ENCODE assay signal across 24 mouse cellular contexts in genomic region chr8:94710336-94710735, GRCm38 (mm10). TPM values are rescaled to one million over a fixed set of nuclear protein-coding genes. Genes with fewer than 3 reads are reported as not detected.
DNase-seq lines count a peak whose midpoint lies in the region; TF ChIP-seq lines count a peak whose summit lies in the region.
"Had no signal": no experiment of that assay in that cellular context is flagged by ENCODE, and none has a peak within 500 bp of the region (broad histone marks: within the 10 kb centered on the region; RNA-seq: fewer than 3 reads in every experiment).

No protein-coding gene starts in this region.

- H3K27me3 ChIP-seq in CH12.LX (replicated peaks) = no peaks in the 10 kb centered on the region
- no peaks in the 10 kb centered on the region; the same call in 1 of the 2 replicates for H3K27me3 ChIP-seq in limb, embryonic 10.5 days (ENCODE audit: low read depth, poor library complexity, severe bottlenecking)
- H3K27me3 ChIP-seq in embryonic facial prominence, embryonic 10.5 days (replicated peaks; ENCODE audit: low read depth, poor library complexity, severe bottlenecking) = 0 out of 2 replicates have a peak, but pooled peaks cover 1% of the 10 kb centered on the region
- H3K27me3 ChIP-seq: embryonic facial prominence, embryonic 13.5 days; embryonic facial prominence, embryonic 15.5 days had no signal

- H3K4me3 ChIP-seq in CH12.LX (replicated peaks in 1 of 3; ENCODE audit: low read depth in 2 of 3, low read length in 2 of 3, poor library complexity in 1 of 3) = no peak overlapping the region
- H3K4me3 ChIP-seq in limb, embryonic 10.5 days = no peak overlapping the region
- H3K4me3 ChIP-seq in embryonic facial prominence, embryonic 10.5 days = no peak overlapping the region
- H3K4me3 ChIP-seq: embryonic facial prominence, embryonic 13.5 days; embryonic facial prominence, embryonic 15.5 days; erythroblast, embryonic 14.5 days; forebrain, embryonic 10.5 days had no signal

- TF ChIP-seq RAD21 in CH12.LX (IDR thresholded peaks at IDR 0.05; ENCODE audit: low read depth, low read length) = no peak

- TF ChIP-seq POLR2A in CH12.LX (IDR thresholded peaks at IDR 0.05; ENCODE audit: low read depth, low read length) = no peak

- H3K79me2 ChIP-seq in CH12.LX (replicated peaks; ENCODE audit: control insufficient read depth, extremely low read depth, insufficient read depth, poor library complexity, severe bottlenecking) = no peaks in the 10 kb centered on the region

- dilution Hi-C loops in CH12.LX (cut with MboI; ENCODE audit: extremely low pct_ligation_motif_present, extremely low pct_unique_long_range_greater_than_20kb, low sequenced_read_pairs) = no loop called here

- H3K4me1 ChIP-seq in CH12.LX (ENCODE audit: control insufficient read depth in 1 of 2, insufficient read depth in 2 of 2) = peaks cover 44 to 80% of the 10 kb centered on the region in 2 experiments
- peaks cover 33% of the 10 kb centered on the region for H3K4me1 ChIP-seq in limb, embryonic 10.5 days
- peaks cover 8% of the 10 kb centered on the region; the same call in 1 of the 2 replicates for H3K4me1 ChIP-seq in embryonic facial prominence, embryonic 10.5 days

- no peaks in the 10 kb centered on the region for H3K9me3 ChIP-seq in CH12.LX (replicated peaks; ENCODE audit: low read length)
- no peaks in the 10 kb centered on the region for H3K9me3 ChIP-seq in limb, embryonic 10.5 days (replicated peaks)
- H3K9me3 ChIP-seq in embryonic facial prominence, embryonic 10.5 days = no peaks in the 10 kb centered on the region
- H3K9me3 ChIP-seq: embryonic facial prominence, embryonic 13.5 days; embryonic facial prominence, embryonic 15.5 days; forebrain, embryonic 10.5 days; G1E had no signal

- no peak overlapping the region for H3K27ac ChIP-seq in CH12.LX (ENCODE audit: insufficient read depth, low read depth)
- peak overlapping the region; percentile 66 for H3K27ac ChIP-seq in limb, embryonic 10.5 days
- no peak overlapping the region for H3K27ac ChIP-seq in embryonic facial prominence, embryonic 10.5 days (replicated peaks)
- H3K27ac ChIP-seq: embryonic facial prominence, embryonic 15.5 days; forebrain, embryonic 10.5 days had no signal

- intact Hi-C loops in heart, postnatal 25 days (cut with DNase I) = loop anchor here (5.0 kb wide), 1 partner anchor 62 kb away; the partner anchor contains the start of gene Cx3cl1

- TF ChIP-seq EP300 in CH12.LX (IDR thresholded peaks at IDR 0.05; ENCODE audit: low read length) = no peak

- peak; percentile 80 for DNase-seq in heart, adult 11 months
- DNase-seq in heart, postnatal 25 days (ENCODE audit: low spot score) = no peak
- no peak for DNase-seq in CH12.LX (ENCODE audit: extremely low read depth)
- DNase-seq in Muller cell, postnatal 12 days (ENCODE audit: inconsistent ontology term) = peak; percentile 76
- DNase-seq in limb, embryonic 10.5 days (ENCODE audit: low spot score) = peak; percentile 31
- DNase-seq in embryonic facial prominence, embryonic 10.5 days (ENCODE audit: low spot score) = no peak
- DNase-seq in embryo, embryonic 9.5 days (ENCODE audit: extremely low spot score) = no peak
- DNase-seq: adrenal gland, adult 2 months; adrenal gland, postnatal 10 days; adrenal gland, postnatal 36 days; cerebellum, adult 11 months; cerebellum, adult 8-10 months; cerebellum, postnatal 14 days; embryo, embryonic 11 days had no signal

- TF ChIP-seq CTCF in CH12.LX (conservative IDR thresholded peaks at IDR 0.05 in 1 of 2, IDR thresholded peaks at IDR 0.05 in 1 of 2; ENCODE audit: low read depth in 2 of 2, low read length in 2 of 2) = no peak

- H3K9ac ChIP-seq in CH12.LX (ENCODE audit: insufficient read depth, low read depth) = no peak overlapping the region
- H3K9ac ChIP-seq: embryonic facial prominence, embryonic 13.5 days; embryonic facial prominence, embryonic 15.5 days had no signal

- H3K36me3 ChIP-seq in CH12.LX (replicated peaks in 1 of 2; ENCODE audit: control insufficient read depth in 1 of 2, insufficient read depth in 1 of 2, low read length in 1 of 2) = no peaks in the 10 kb centered on the region
- H3K36me3 ChIP-seq in limb, embryonic 10.5 days = no peaks in the 10 kb centered on the region
- H3K36me3 ChIP-seq in embryonic facial prominence, embryonic 10.5 days (replicated peaks) = no peaks in the 10 kb centered on the region
- H3K36me3 ChIP-seq: embryonic facial prominence, embryonic 13.5 days; embryonic facial prominence, embryonic 15.5 days; forebrain, embryonic 10.5 days; G1E had no signal

- H3K4me2 ChIP-seq in CH12.LX (ENCODE audit: insufficient read depth, low read depth, poor library complexity, severe bottlenecking) = no peak overlapping the region
- H3K4me2 ChIP-seq: embryonic facial prominence, embryonic 13.5 days; embryonic facial prominence, embryonic 15.5 days had no signal

- in situ Hi-C loops in CH12.LX (cut with MboI; ENCODE audit: low pct_ligation_motif_present, low pct_unique_long_range_greater_than_20kb, low sequenced_read_pairs) = no loop called here

- 61% methylated on average over 8 of the region's 8 CpGs for WGBS in limb, embryonic 10.5 days
- WGBS in embryonic facial prominence, embryonic 10.5 days = 68% methylated on average over 8 of the region's 8 CpGs

TF ChIP-seq in CH12.LX, 34 proteins besides CTCF, POLR2A, EP300 and RAD21:
- TF ChIP-seq CHD1 (IDR thresholded peaks at IDR 0.05; ENCODE audit: low read depth, low read length) = no peak
- TF ChIP-seq MAZ (IDR thresholded peaks at IDR 0.05; ENCODE audit: low read depth, low read length) = no peak
- TF ChIP-seq HCFC1 (IDR thresholded peaks at IDR 0.05; ENCODE audit: low read depth, low read length) = no peak
- no peak for TF ChIP-seq MYC (IDR thresholded peaks at IDR 0.05; ENCODE audit: low read depth, low read length)
- TF ChIP-seq BHLHE40 (IDR thresholded peaks at IDR 0.05; ENCODE audit: low read depth, low read length) = peak; percentile 48; the same call in 1 of the 2 replicates
- TF ChIP-seq IRF4 (IDR thresholded peaks at IDR 0.05; ENCODE audit: low read depth, low read length) = no peak
- no peak for TF ChIP-seq TBP (conservative IDR thresholded peaks at IDR 0.05; ENCODE audit: low read depth, low read length)

RNA-seq across cellular contexts. Expression of gene Pllp, which starts 14.3 kb away (rescaled TPM):
- under 1 TPM in 1 of 2 experiments, not detected in 1; 0.39 TPM for total RNA-seq in heart, postnatal 25 days (2021)
- total RNA-seq in CH12.LX (2012; rRNA removed) (25.9 and 29.5 TPM in 2 replicates), CH12.LX (2014; rRNA removed) (5.1 and 5.3 TPM in 2 replicates)
- polyA plus RNA-seq in CH12.LX (2012; ENCODE audit: insufficient read length, low read depth) = 3.7 and 6.1 TPM in 2 replicates
- polyA plus RNA-seq in limb, embryonic 10.5 days (2016; fragmentation: Nextera tagmentation; extraction: Ambion mirVana) = 0.48 TPM in 1 of 2 replicates, not detected in the other
- 0.27 and 0.34 TPM in 2 replicates for polyA plus RNA-seq in embryonic facial prominence, embryonic 10.5 days (2016; fragmentation: Nextera tagmentation; extraction: Ambion mirVana)
- total RNA-seq: common myeloid progenitor, adult 5-6 weeks had no signal
- polyA plus RNA-seq: erythroblast, embryonic 14.5 days; G1E had no signal

RNA-seq across cellular contexts. Expression of gene Ccl22, which starts 35.1 kb away (rescaled TPM):
- total RNA-seq in heart, postnatal 25 days (2021) = not detected
- 1,648 and 3,114 TPM in 2 replicates for total RNA-seq in CH12.LX (2012; rRNA removed)
- 1,111 and 1,396 TPM in 2 replicates for total RNA-seq in CH12.LX (2014; rRNA removed)
- polyA plus RNA-seq in CH12.LX (2012; ENCODE audit: insufficient read length, low read depth) = 4,019 and 4,546 TPM in 2 replicates
- not detected in 2 replicates for polyA plus RNA-seq in limb, embryonic 10.5 days (2016; fragmentation: Nextera tagmentation; extraction: Ambion mirVana)
- not detected in 2 replicates for polyA plus RNA-seq in embryonic facial prominence, embryonic 10.5 days (2016; fragmentation: Nextera tagmentation; extraction: Ambion mirVana)
- total RNA-seq: adrenal gland, adult 2 months; adrenal gland, postnatal 36 days; common myeloid progenitor, adult 5-6 weeks had no signal
- polyA plus RNA-seq: C2C12; embryonic facial prominence, embryonic 11.5 days; embryonic facial prominence, embryonic 13.5 days; embryonic facial prominence, embryonic 15.5 days; forebrain, embryonic 10.5 days; forebrain, embryonic 14.5 days; forebrain, embryonic 16.5 days had no signal

RNA-seq across cellular contexts. Expression of gene Arl2bp, which starts 43.9 kb away (rescaled TPM):
- total RNA-seq in heart, postnatal 25 days (2021) = 10 to 100 TPM; 82.3 to 84.2 TPM
- total RNA-seq in CH12.LX (2012; rRNA removed) (24.8 and 29.4 TPM in 2 replicates), CH12.LX (2014; rRNA removed) (71.2 and 85.1 TPM in 2 replicates)
- 107 and 114 TPM in 2 replicates for polyA plus RNA-seq in CH12.LX (2012; ENCODE audit: insufficient read length, low read depth)
- 175 and 189 TPM in 2 replicates for polyA plus RNA-seq in limb, embryonic 10.5 days (2016; fragmentation: Nextera tagmentation; extraction: Ambion mirVana)
- polyA plus RNA-seq in embryonic facial prominence, embryonic 10.5 days (2016; fragmentation: Nextera tagmentation; extraction: Ambion mirVana) = 179 and 184 TPM in 2 replicates

Comparison
In these comparisons a context has a peak if more than half of its experiments do, and no peak if none do; other contexts are left out.
1. DNase-seq: peak in heart, adult 11 months (single experiment), Muller cell, postnatal 12 days (single experiment) and limb, embryonic 10.5 days (single experiment); none in heart, postnatal 25 days (single experiment), CH12.LX (single experiment), embryonic facial prominence, embryonic 10.5 days (single experiment) and embryo, embryonic 9.5 days (single experiment).
2. RNA of gene Ccl22, which starts 35.1 kb away (polyA plus RNA-seq): 4,019 to 4,546 TPM in CH12.LX; not detected in limb, embryonic 10.5 days and not detected in embryonic facial prominence, embryonic 10.5 days; every median in the first group is over 1,000 times any median in the second.